Mouse (Mus musculus) common myeloid progenitor, adult 5-6 weeks (primary cell): ENCODE measurements around the gene Gucy2c. TPM values are rescaled to one million over a fixed set of nuclear protein-coding genes. Genes with fewer than 3 reads are reported as not detected.
A peak's percentile ranks its signal among the peaks of the same experiment; 100 is the strongest.
"Not testable (repeated sequence)": the region's sequence is repeated elsewhere in the genome, so short reads cannot be mapped to it uniquely, and the experiment has no call there.

Experiments
- ATAC-seq: replicated peaks from 2 replicates; pipeline ENCODE4 v1.8.0; 2016; ENCODE audit warnings: low read depth, mild to moderate bottlenecking, moderate TSS enrichment, inconsistent platforms; ENCODE audit not compliant: poor library complexity, severe bottlenecking
- total RNA-seq: library from RNA; stranded (forward); fragments of 200-1000, 187-1606 nt; gene quantifications from 2 replicates; pipeline ENCODE4 v1.2.3, GENCODE M21; 2017

Gucy2c gene
- total RNA-seq, 1 experiment from 2014 or later: 0.37 TPM

GRCm38 (mm10) chr6:136803739-136804633 is 22.4 kb upstream of the Gucy2c start, which contains the start of gene Hist4h4:
Gene Hist4h4, minus strand, starts transcription at chr6:136804415.
- ATAC-seq: peak; percentile 56

- no peak for ATAC-seq
Measured at GRCm38 (mm10) chr6:136803093-136803738, 21.7 kb upstream of the Gucy2c start.

- ATAC-seq: no peak
Measured at GRCm38 (mm10) chr6:136801274-136801673, 19.7 kb upstream of the Gucy2c start.

GRCm38 (mm10) chr6:136800710-136801109 is 19.1 kb upstream of the Gucy2c start:
- no peak for ATAC-seq

GRCm38 (mm10) chr6:136797874-136798693 is 16.5 kb upstream of the Gucy2c start:
- not testable (repeated sequence) for ATAC-seq

- no peak for ATAC-seq
Measured at GRCm38 (mm10) chr6:136795850-136796249, 14.3 kb upstream of the Gucy2c start.

GRCm38 (mm10) chr6:136795110-136795509 is 13.5 kb upstream of the Gucy2c start:
- ATAC-seq: peak; percentile 41; the same call in 1 of the 2 replicates

- peak; percentile 24 for ATAC-seq
Measured at GRCm38 (mm10) chr6:136793831-136794525, 12.4 kb upstream of the Gucy2c start.

- peak; percentile 56 for ATAC-seq
Measured at GRCm38 (mm10) chr6:136792884-136793758, 11.6 kb upstream of the Gucy2c start.

- no peak for ATAC-seq
Measured at GRCm38 (mm10) chr6:136789391-136789971, 7.9 kb upstream of the Gucy2c start.

- ATAC-seq: no peak
Measured at GRCm38 (mm10) chr6:136782761-136783160, 1.2 kb upstream of the Gucy2c start.

- no peak for ATAC-seq
Measured at GRCm38 (mm10) chr6:136782146-136782545, 581 bp upstream of the Gucy2c start.

GRCm38 (mm10) chr6:136776392-136776791 is 5.2 kb downstream of the Gucy2c start:
- no peak for ATAC-seq

GRCm38 (mm10) chr6:136769859-136770258 is 11.7 kb downstream of the Gucy2c start:
- no peak for ATAC-seq

GRCm38 (mm10) chr6:136769143-136769542 is 12.4 kb downstream of the Gucy2c start:
- no peak for ATAC-seq

- ATAC-seq: no peak
Measured at GRCm38 (mm10) chr6:136763912-136764311, 17.7 kb downstream of the Gucy2c start.

GRCm38 (mm10) chr6:136750567-136750966 is 31.0 kb downstream of the Gucy2c start:
- ATAC-seq: no peak

- peak; percentile 40 for ATAC-seq
Measured at GRCm38 (mm10) chr6:136745586-136745985, 36.0 kb downstream of the Gucy2c start.
